Mouse (Mus musculus) hindbrain, embryonic 12.5 days (tissue): Measurements from ENCODE around the gene Foxn1. TPM values are rescaled to one million over a fixed set of nuclear protein-coding genes. Genes with fewer than 3 reads are reported as not detected.

Source experiments
- ATAC-seq: fragments of 200-750 bp; cut with Nextera tagmentation; 2 replicates; pipeline ENCODE4 v1.8.0; 2017; ENCODE audit warnings: moderate TSS enrichment; ENCODE audit not compliant: low FRiP score
- H3K27ac ChIP-seq: fragments of 300-500 bp; sonication (generic); 2 replicates; pipeline ENCODE4 v1.5.1; 2016; ENCODE audit warnings: mild to moderate bottlenecking
- H3K27me3 ChIP-seq: fragments of 300-500 bp; sonication (generic); 2 replicates; pipeline ENCODE4 v1.6.1; 2016; ENCODE audit warnings: mild to moderate bottlenecking
- H3K36me3 ChIP-seq: fragments of 300-500 bp; sonication (generic); 2 replicates; pipeline ENCODE4 v1.6.1; 2016; ENCODE audit warnings: mild to moderate bottlenecking
- H3K4me1 ChIP-seq: fragments of 300-500 bp; sonication (generic); 2 replicates; pipeline ENCODE4 v1.6.1; 2016
- H3K4me2 ChIP-seq: fragments of 300-500 bp; sonication (generic); replicated peaks from 2 replicates; pipeline ENCODE4 v1.6.1; 2016; ENCODE audit warnings: mild to moderate bottlenecking
- H3K4me3 ChIP-seq: fragments of 300-500 bp; sonication (generic); 2 replicates; pipeline ENCODE4 v1.5.1; 2016; ENCODE audit warnings: mild to moderate bottlenecking
- H3K9ac ChIP-seq: fragments of 300-500 bp; sonication (generic); 2 replicates; pipeline ENCODE4 v1.6.1; 2016; ENCODE audit warnings: mild to moderate bottlenecking, moderate library complexity
- H3K9me3 ChIP-seq: fragments of 300-500 bp; sonication (generic); replicated peaks from 2 replicates; pipeline ENCODE4 v1.6.1; 2016; ENCODE audit warnings: mild to moderate bottlenecking
- WGBS: fragments of 180-500 bp; shearing (Covaris S2); methylation state at CpG from one replicate; pipeline ENCODE4 v1.1.7; 2016; 5-methylcytosine and 5-hydroxymethylcytosine counted together
- polyA plus RNA-seq: library from polyadenylated mRNA; unstranded; fragments of >200 nt; fragmentation: Nextera tagmentation; extraction: Ambion mirVana; gene quantifications from 2 replicates; pipeline ENCODE4 v1.2.1, GENCODE M21; 2016

Gene Foxn1
- polyA plus RNA-seq, 1 experiment from 2014 or later = not detected

DNA sequence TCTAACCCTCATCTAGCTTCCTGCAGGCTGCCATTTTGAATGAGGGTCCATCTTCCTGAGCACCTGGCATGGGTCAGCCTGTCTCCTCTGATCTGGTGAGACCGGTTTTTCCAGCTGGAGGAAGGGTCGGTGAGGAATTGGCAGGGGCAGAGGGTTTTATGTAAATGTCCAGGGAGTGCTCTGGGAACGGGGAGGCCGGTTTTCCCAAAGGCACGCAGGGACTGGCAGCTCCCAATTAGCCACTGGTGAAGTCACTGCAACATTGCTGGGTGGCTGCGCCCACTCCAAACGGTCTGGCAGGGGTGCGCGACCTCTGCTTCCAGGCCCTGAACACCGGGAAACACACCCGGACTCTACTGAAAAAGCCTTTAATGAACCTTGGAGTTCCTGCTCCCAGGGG is 10.6 kb upstream of the Foxn1 start:
- H3K27ac ChIP-seq = 0 out of 2 replicates have a peak overlapping the region, but pooled peaks have one; percentile 30
- 43% methylated on average over 11 of the region's 11 CpGs for WGBS
- no peak for ATAC-seq
- H3K4me3 ChIP-seq = peak overlapping the region; percentile 24
- H3K36me3 ChIP-seq = no peaks in the 10 kb centered on the region
- peaks cover 7% of the 10 kb centered on the region for H3K4me1 ChIP-seq
- peak overlapping the region; percentile 53; the same call in 1 of the 2 replicates for H3K9ac ChIP-seq
- no peaks in the 10 kb centered on the region for H3K9me3 ChIP-seq
- H3K27me3 ChIP-seq = peaks cover 9% of the 10 kb centered on the region
- H3K4me2 ChIP-seq = peak overlapping the region; percentile 59

- no peak overlapping the region for H3K4me2 ChIP-seq
- H3K27ac ChIP-seq = no peak overlapping the region
- peaks cover 7% of the 10 kb centered on the region for H3K4me1 ChIP-seq
- no peaks in the 10 kb centered on the region for H3K27me3 ChIP-seq
- H3K9me3 ChIP-seq = no peaks in the 10 kb centered on the region
- H3K9ac ChIP-seq = no peak overlapping the region
- no peak for ATAC-seq
- WGBS = 78% methylated on average over 3 of the region's 3 CpGs
- H3K4me3 ChIP-seq = no peak overlapping the region
- H3K36me3 ChIP-seq = no peaks in the 10 kb centered on the region
These were observed 6.4 kb upstream of the Foxn1 start for GRCm38 (mm10) chr11:78392728-78393127.

DNA sequence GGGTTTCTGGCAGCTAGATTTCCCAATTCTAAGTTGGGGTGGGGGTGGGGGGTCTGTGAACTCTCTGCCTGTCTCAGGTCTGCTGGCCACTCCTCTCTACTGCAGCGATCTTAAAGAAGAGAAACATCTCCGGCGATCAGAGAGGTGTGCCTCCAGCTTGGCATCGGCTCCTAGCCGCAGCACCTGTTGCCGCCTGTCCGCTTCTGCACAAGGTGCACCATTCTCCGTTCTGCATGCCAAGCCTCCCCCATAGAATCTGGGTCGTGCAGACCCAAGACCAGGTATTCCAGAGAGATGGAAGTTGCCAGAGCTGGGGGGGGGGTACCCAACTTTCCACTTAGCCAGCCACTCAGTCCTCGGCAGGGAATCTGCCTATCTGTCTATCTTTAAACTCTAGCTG is 582 bp downstream of the Foxn1 start:
- ATAC-seq = no peak
- 89% methylated on average over 10 of the region's 10 CpGs for WGBS
- no peak overlapping the region for H3K4me2 ChIP-seq

DNA sequence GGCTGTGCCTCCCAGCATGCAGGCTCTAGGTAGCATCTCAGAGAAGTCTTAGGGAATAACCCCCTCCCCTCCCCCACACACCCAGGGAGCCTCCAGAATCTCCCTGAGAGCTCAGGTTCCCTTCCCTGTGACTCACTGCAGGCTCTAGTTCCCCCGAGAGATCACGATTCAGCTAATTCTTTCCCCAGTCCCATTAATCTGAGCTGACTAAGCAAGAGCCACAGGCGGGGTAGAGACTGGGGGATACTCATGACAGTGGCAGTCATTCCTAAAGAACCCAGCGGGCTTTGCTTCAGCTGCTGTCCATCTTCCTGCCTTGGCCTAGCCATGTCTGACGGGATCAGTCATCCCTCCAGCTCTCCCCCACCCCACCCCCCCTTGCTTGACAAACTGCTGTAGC is 3.7 kb downstream of the Foxn1 start:
- ATAC-seq = no peak
- Histone ChIP-seq H3K4me2 (no peak overlapping the region), H3K9me3 (no peaks in the 10 kb centered on the region), H3K27ac (no peak overlapping the region), H3K9ac (no peak overlapping the region), H3K4me3 (no peak overlapping the region), H3K36me3 (no peaks in the 10 kb centered on the region), H3K27me3 (no peaks in the 10 kb centered on the region; the same call in 1 of the 2 replicates), H3K4me1 (peaks cover 5% of the 10 kb centered on the region; the same call in 1 of the 2 replicates)
- 39% methylated on average over 5 of the region's 5 CpGs for WGBS

More for the DNA sequence above, 582 bp downstream of the Foxn1 start:
- H3K27ac ChIP-seq = no peak overlapping the region
- no peak overlapping the region for H3K4me3 ChIP-seq
- H3K4me1 ChIP-seq = peaks cover 5% of the 10 kb centered on the region; the same call in 1 of the 2 replicates
- H3K9ac ChIP-seq = no peak overlapping the region
- H3K27me3 ChIP-seq = no peaks in the 10 kb centered on the region; the same call in 1 of the 2 replicates
- H3K36me3 ChIP-seq = no peaks in the 10 kb centered on the region
- no peaks in the 10 kb centered on the region for H3K9me3 ChIP-seq

GRCm38 (mm10) chr11:78382286-78382685 is 4.1 kb downstream of the Foxn1 start:
- Histone ChIP-seq H3K36me3 (no peaks in the 10 kb centered on the region), H3K27me3 (no peaks in the 10 kb centered on the region; the same call in 1 of the 2 replicates), H3K4me3 (no peak overlapping the region), H3K9me3 (no peaks in the 10 kb centered on the region), H3K4me2 (no peak overlapping the region), H3K4me1 (peaks cover 5% of the 10 kb centered on the region; the same call in 1 of the 2 replicates), H3K9ac (no peak overlapping the region), H3K27ac (no peak overlapping the region)
- WGBS = 82% methylated on average over 7 of the region's 7 CpGs
- ATAC-seq = no peak

- no peaks in the 10 kb centered on the region for H3K9me3 ChIP-seq
- no peaks in the 10 kb centered on the region for H3K36me3 ChIP-seq
- H3K4me3 ChIP-seq = no peak overlapping the region
- H3K4me1 ChIP-seq = peaks cover 5% of the 10 kb centered on the region; the same call in 1 of the 2 replicates
- no peak for ATAC-seq
- H3K27ac ChIP-seq = no peak overlapping the region
- H3K27me3 ChIP-seq = no peaks in the 10 kb centered on the region
- no peak overlapping the region for H3K9ac ChIP-seq
- H3K4me2 ChIP-seq = no peak overlapping the region
- 89% methylated on average over 3 of the region's 3 CpGs for whole genome bisulfite sequencing
These were observed 5.4 kb downstream of the Foxn1 start for GRCm38 (mm10) chr11:78380996-78381395.

GRCm38 (mm10) chr11:78380351-78380750 is 6.0 kb downstream of the Foxn1 start:
- WGBS = 82% methylated on average over 4 of the region's 4 CpGs
- no peak overlapping the region for H3K27ac ChIP-seq
- H3K27me3 ChIP-seq = no peaks in the 10 kb centered on the region
- H3K9ac ChIP-seq = no peak overlapping the region
- no peak overlapping the region for H3K4me2 ChIP-seq
- no peak overlapping the region for H3K4me3 ChIP-seq
- H3K9me3 ChIP-seq = no peaks in the 10 kb centered on the region
- H3K36me3 ChIP-seq = no peaks in the 10 kb centered on the region
- H3K4me1 ChIP-seq = peaks cover 5% of the 10 kb centered on the region; the same call in 1 of the 2 replicates
- ATAC-seq = no peak

DNA sequence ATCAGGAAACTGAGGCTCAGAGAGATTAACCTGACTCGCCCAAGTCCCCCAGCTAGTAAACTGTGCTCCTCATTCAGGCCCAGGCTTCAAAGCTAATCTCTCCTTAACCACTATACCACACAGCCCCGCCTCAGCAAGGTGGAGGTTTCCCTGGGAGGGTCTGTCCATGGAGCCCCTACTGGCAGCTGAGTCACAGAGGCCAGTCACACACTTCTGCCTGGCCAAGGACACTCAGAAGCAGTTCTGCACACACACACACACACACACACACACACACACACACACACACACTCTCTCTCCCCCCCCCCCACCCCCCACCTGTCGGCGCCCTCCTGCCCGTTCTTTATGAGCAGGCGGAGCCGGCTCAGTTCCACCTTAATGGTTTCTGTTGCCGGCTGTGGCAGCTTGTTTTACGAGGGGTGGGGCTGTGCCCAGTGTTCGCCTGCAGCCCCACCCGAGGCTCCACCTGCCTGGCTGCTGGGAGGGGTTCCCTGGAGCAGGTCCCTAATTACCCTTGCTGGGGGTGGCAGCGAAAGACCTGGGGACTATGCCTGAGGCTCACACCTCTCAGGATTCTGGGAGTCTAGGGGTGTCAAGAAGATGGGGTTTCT is 8.7 kb downstream of the Foxn1 start:
- no peak for ATAC-seq
- Histone ChIP-seq H3K27me3 (no peaks in the 10 kb centered on the region), H3K36me3 (no peaks in the 10 kb centered on the region), H3K4me3 (no peak overlapping the region), H3K9me3 (no peaks in the 10 kb centered on the region), H3K4me2 (no peak overlapping the region), H3K27ac (no peak overlapping the region), H3K4me1 (peaks cover 6% of the 10 kb centered on the region), H3K9ac (no peak overlapping the region)
- 56% methylated on average over 12 of the region's 12 CpGs for WGBS

DNA sequence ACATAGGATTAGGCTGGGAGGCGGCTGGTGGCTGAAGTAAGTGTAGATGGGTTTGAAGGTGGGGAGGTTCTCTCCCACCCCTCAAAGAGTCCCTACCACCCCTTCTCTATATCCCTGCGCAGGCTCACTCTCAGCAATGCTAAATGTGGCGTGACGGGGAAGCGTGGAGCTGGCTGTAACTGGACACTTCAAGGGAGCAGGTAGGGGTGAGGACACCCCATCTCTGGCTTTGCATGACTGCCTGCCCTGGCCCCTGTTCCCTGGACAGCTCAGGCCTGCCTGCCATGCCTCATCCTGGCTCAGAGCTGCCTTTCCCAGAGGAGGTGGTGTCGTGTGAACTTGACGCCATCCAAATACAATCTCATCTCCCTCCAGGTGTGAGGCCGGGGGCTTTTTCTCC is 12.2 kb downstream of the Foxn1 start:
- H3K4me1 ChIP-seq = peaks cover 6% of the 10 kb centered on the region
- H3K36me3 ChIP-seq = no peaks in the 10 kb centered on the region
- 73% methylated on average over 8 of the region's 8 CpGs for WGBS
- no peak overlapping the region for H3K4me3 ChIP-seq
- no peaks in the 10 kb centered on the region for H3K9me3 ChIP-seq
- no peak for ATAC-seq
- no peak overlapping the region for H3K27ac ChIP-seq
- H3K9ac ChIP-seq = no peak overlapping the region
- no peak overlapping the region for H3K4me2 ChIP-seq
- no peaks in the 10 kb centered on the region for H3K27me3 ChIP-seq

GRCm38 (mm10) chr11:78372610-78373009 is 13.7 kb downstream of the Foxn1 start:
- Histone ChIP-seq H3K36me3 (no peaks in the 10 kb centered on the region), H3K4me2 (no peak overlapping the region), H3K4me3 (no peak overlapping the region), H3K4me1 (peaks cover 6% of the 10 kb centered on the region), H3K9me3 (no peaks in the 10 kb centered on the region), H3K27ac (no peak overlapping the region), H3K27me3 (no peaks in the 10 kb centered on the region), H3K9ac (no peak overlapping the region)
- no peak for ATAC-seq
- 47% methylated on average over 7 of the region's 7 CpGs for WGBS

DNA sequence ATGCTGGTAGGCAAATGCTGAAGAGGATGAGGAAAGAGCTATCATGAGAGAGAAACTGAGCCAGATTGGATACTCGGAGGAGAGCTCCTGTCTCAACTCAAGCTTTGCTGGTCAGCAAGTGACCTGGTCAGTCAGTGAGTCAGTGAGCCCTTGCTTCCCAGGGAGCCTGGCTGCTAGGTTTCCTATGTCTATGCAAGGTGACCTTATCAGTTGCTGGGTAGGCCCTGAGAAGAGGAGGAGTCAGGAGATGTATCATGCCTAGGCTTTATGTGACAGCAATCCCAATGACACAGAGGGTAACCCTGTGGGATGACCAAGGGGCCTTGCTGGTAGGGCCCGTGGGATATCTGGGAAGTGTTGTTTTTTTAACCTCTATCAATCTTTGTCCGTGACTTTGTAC is 14.2 kb downstream of the Foxn1 start:
- ATAC-seq = no peak
- H3K9me3 ChIP-seq = no peaks in the 10 kb centered on the region
- H3K27ac ChIP-seq = no peak overlapping the region
- no peaks in the 10 kb centered on the region for H3K27me3 ChIP-seq
- no peaks in the 10 kb centered on the region for H3K36me3 ChIP-seq
- WGBS = 77% methylated on average over 3 of the region's 3 CpGs
- no peak overlapping the region for H3K9ac ChIP-seq
- no peak overlapping the region for H3K4me3 ChIP-seq
- H3K4me1 ChIP-seq = peaks cover 6% of the 10 kb centered on the region
- no peak overlapping the region for H3K4me2 ChIP-seq

GRCm38 (mm10) chr11:78371711-78372110 is 14.6 kb downstream of the Foxn1 start:
- H3K9me3 ChIP-seq = no peaks in the 10 kb centered on the region
- WGBS = 87% methylated on average over 11 of the region's 11 CpGs
- no peaks in the 10 kb centered on the region for H3K27me3 ChIP-seq
- ATAC-seq = no peak
- H3K36me3 ChIP-seq = no peaks in the 10 kb centered on the region
- no peak overlapping the region for H3K4me3 ChIP-seq
- no peak overlapping the region for H3K4me2 ChIP-seq
- peaks cover 6% of the 10 kb centered on the region for H3K4me1 ChIP-seq
- H3K9ac ChIP-seq = no peak overlapping the region
- H3K27ac ChIP-seq = no peak overlapping the region

DNA sequence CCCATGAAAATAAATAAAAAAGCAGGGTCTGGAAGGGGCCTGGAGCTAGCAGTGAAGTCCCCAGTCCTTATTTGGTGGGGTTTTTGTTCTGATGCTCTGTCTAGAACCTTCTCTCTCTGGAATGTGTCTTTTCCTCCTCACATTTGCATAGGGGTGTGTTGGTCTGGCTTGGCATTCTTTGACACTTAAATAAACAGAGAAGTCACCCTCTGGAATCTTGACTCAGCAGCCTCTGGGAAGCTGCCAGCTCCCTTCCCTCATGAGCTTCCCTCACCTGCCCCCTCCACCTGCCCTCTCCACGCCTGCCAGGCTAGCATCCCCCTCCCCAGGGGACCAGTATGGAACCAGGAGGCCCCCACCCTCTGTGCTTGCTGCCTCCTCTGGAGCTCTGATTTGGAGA is 16.0 kb downstream of the Foxn1 start:
- peaks cover 6% of the 10 kb centered on the region for H3K4me1 ChIP-seq
- H3K27ac ChIP-seq = no peak overlapping the region
- H3K4me2 ChIP-seq = no peak overlapping the region
- H3K27me3 ChIP-seq = no peaks in the 10 kb centered on the region
- H3K36me3 ChIP-seq = no peaks in the 10 kb centered on the region
- no peak overlapping the region for H3K4me3 ChIP-seq
- 57% methylated on average over 1 of the region's 1 CpGs for WGBS
- no peak overlapping the region for H3K9ac ChIP-seq
- no peaks in the 10 kb centered on the region for H3K9me3 ChIP-seq
- no peak for ATAC-seq
